Mouse (Mus musculus): Measurements from ENCODE around the gene Emid1. TPM values are rescaled to one million over a fixed set of nuclear protein-coding genes. Genes with fewer than 3 reads are reported as not detected.

Gene Emid1
- polyA plus RNA-seq, 1 experiment from 2014 or later: 13.0 TPM

- Histone ChIP-seq H3K27ac (ENCODE audit: low read depth, low read length) (no peak overlapping the region), H3K9me3 (replicated peaks; ENCODE audit: control insufficient read depth, low read length) (no peaks in the 10 kb centered on the region), H3K4me1 (ENCODE audit: control insufficient read depth, insufficient read depth, low read length) (no peaks in the 10 kb centered on the region), H3K4me2 (ENCODE audit: low read length) (no peak overlapping the region), H3K9ac (ENCODE audit: low read length) (no peak overlapping the region), H3K4me3 (ENCODE audit: low read depth, low read length) (no peak overlapping the region), H3K36me3 (ENCODE audit: control insufficient read depth, insufficient read depth, low read length) (peaks cover 14% of the 10 kb centered on the region), H3K27me3 (replicated peaks; ENCODE audit: control insufficient read depth, insufficient read depth, low read length) (no peaks in the 10 kb centered on the region)
- no peak for DNase-seq (ENCODE audit: low spot score)
- 79% methylated on average over 8 of the region's 8 CpGs for WGBS
- no peak for ATAC-seq
Measured at GRCm38 (mm10) chr11:5109441-5109840, 42.6 kb downstream of the Emid1 start.

- DNase-seq (ENCODE audit: low spot score): no peak
- H3K9ac ChIP-seq (ENCODE audit: low read length): no peak overlapping the region
- H3K4me3 ChIP-seq (ENCODE audit: low read depth, low read length): no peak overlapping the region
Measured at GRCm38 (mm10) chr11:5103986-5104509, 48.0 kb downstream of the Emid1 start.

DNA sequence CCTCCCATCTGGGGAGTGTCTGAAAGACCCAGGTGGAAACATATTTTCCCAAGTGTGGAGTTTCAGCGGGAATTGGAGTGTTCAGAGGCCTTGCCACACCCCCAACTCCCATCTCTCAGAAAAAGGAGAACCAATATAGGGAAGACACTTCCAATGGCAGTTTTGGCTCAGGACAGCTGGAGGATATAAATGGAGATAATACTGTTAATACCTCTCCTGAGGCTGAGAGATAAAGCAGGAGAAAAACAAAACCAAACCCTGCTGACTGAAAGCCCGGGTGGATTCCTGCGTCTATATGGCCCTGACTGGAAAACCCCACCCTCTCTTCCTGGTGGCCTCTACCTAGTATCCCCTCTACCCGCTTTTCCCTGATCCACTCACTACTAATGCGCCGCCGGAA lies 49.7 kb downstream of the Emid1 start:
- Histone ChIP-seq H3K4me2 (ENCODE audit: low read length) (no peak overlapping the region), H3K9me3 (replicated peaks; ENCODE audit: control insufficient read depth, low read length) (no peaks in the 10 kb centered on the region), H3K4me3 (ENCODE audit: low read depth, low read length) (no peak overlapping the region), H3K36me3 (ENCODE audit: control insufficient read depth, insufficient read depth, low read length) (peaks cover 18% of the 10 kb centered on the region), H3K9ac (ENCODE audit: low read length) (no peak overlapping the region), H3K4me1 (ENCODE audit: control insufficient read depth, insufficient read depth, low read length) (peaks cover 12% of the 10 kb centered on the region), H3K27me3 (replicated peaks; ENCODE audit: control insufficient read depth, insufficient read depth, low read length) (no peaks in the 10 kb centered on the region), H3K27ac (ENCODE audit: low read depth, low read length) (no peak overlapping the region)
- WGBS: 91% methylated on average over 7 of the region's 7 CpGs
- DNase-seq (ENCODE audit: low spot score) (no peak), ATAC-seq (no peak)

More at GRCm38 (mm10) chr11:5103986-5104509, 48.0 kb downstream of the Emid1 start:
- WGBS: 97% methylated on average over 4 of the region's 4 CpGs
- Histone ChIP-seq H3K27me3 (replicated peaks; ENCODE audit: control insufficient read depth, insufficient read depth, low read length) (no peaks in the 10 kb centered on the region), H3K4me2 (ENCODE audit: low read length) (no peak overlapping the region), H3K36me3 (ENCODE audit: control insufficient read depth, insufficient read depth, low read length) (peaks cover 18% of the 10 kb centered on the region), H3K4me1 (ENCODE audit: control insufficient read depth, insufficient read depth, low read length) (peaks cover 10% of the 10 kb centered on the region), H3K9me3 (replicated peaks; ENCODE audit: control insufficient read depth, low read length) (no peaks in the 10 kb centered on the region), H3K27ac (ENCODE audit: low read depth, low read length) (no peak overlapping the region)
- ATAC-seq: no peak

- no peaks in the 10 kb centered on the region for H3K9me3 ChIP-seq (replicated peaks; ENCODE audit: control insufficient read depth, low read length)
- peaks cover 20% of the 10 kb centered on the region for H3K4me1 ChIP-seq (ENCODE audit: control insufficient read depth, insufficient read depth, low read length)
- 88% methylated on average over 6 of the region's 6 CpGs for WGBS
- ATAC-seq: no peak
- H3K4me2 ChIP-seq (ENCODE audit: low read length): no peak overlapping the region
- no peak overlapping the region for H3K9ac ChIP-seq (ENCODE audit: low read length)
- H3K27me3 ChIP-seq (replicated peaks; ENCODE audit: control insufficient read depth, insufficient read depth, low read length): no peaks in the 10 kb centered on the region
- no peak overlapping the region for H3K27ac ChIP-seq (ENCODE audit: low read depth, low read length)
- H3K4me3 ChIP-seq (ENCODE audit: low read depth, low read length): no peak overlapping the region
- peaks cover 18% of the 10 kb centered on the region for H3K36me3 ChIP-seq (ENCODE audit: control insufficient read depth, insufficient read depth, low read length)
- no peak for DNase-seq (ENCODE audit: low spot score)
Measured at GRCm38 (mm10) chr11:5101641-5102040, 50.4 kb downstream of the Emid1 start.

GRCm38 (mm10) chr11:5100801-5101200 lies 51.3 kb downstream of the Emid1 start:
- no peak overlapping the region for H3K27ac ChIP-seq (ENCODE audit: low read depth, low read length)

GRCm38 (mm10) chr11:5100283-5100682 lies 51.8 kb downstream of the Emid1 start:
- H3K4me2 ChIP-seq (ENCODE audit: low read length): peak overlapping the region; percentile 71
- no peaks in the 10 kb centered on the region for H3K27me3 ChIP-seq (replicated peaks; ENCODE audit: control insufficient read depth, insufficient read depth, low read length)
- no peaks in the 10 kb centered on the region for H3K9me3 ChIP-seq (replicated peaks; ENCODE audit: control insufficient read depth, low read length)
- H3K9ac ChIP-seq (ENCODE audit: low read length): peak overlapping the region; percentile 89
- peak overlapping the region; percentile 97 for H3K27ac ChIP-seq (ENCODE audit: low read depth, low read length)
- ATAC-seq (peak; percentile 7; the same call in 1 of the 2 replicates), DNase-seq (ENCODE audit: low spot score) (no peak)
- WGBS: 2% methylated on average over 7 of the region's 7 CpGs
- H3K36me3 ChIP-seq (ENCODE audit: control insufficient read depth, insufficient read depth, low read length): peaks cover 12% of the 10 kb centered on the region
- H3K4me1 ChIP-seq (ENCODE audit: control insufficient read depth, insufficient read depth, low read length): peaks cover 24% of the 10 kb centered on the region
- peak overlapping the region; percentile 88 for H3K4me3 ChIP-seq (ENCODE audit: low read depth, low read length)

More at GRCm38 (mm10) chr11:5100801-5101200, 51.3 kb downstream of the Emid1 start:
- peak overlapping the region; percentile 71 for H3K4me2 ChIP-seq (ENCODE audit: low read length)
- ATAC-seq: no peak
- peaks cover 17% of the 10 kb centered on the region for H3K36me3 ChIP-seq (ENCODE audit: control insufficient read depth, insufficient read depth, low read length)
- no peaks in the 10 kb centered on the region for H3K27me3 ChIP-seq (replicated peaks; ENCODE audit: control insufficient read depth, insufficient read depth, low read length)
- WGBS: 55% methylated on average over 5 of the region's 5 CpGs
- H3K4me3 ChIP-seq (ENCODE audit: low read depth, low read length): peak overlapping the region; percentile 88; the same call in 1 of the 2 replicates
- H3K9ac ChIP-seq (ENCODE audit: low read length): peak overlapping the region; percentile 13; the same call in 1 of the 2 replicates
- H3K4me1 ChIP-seq (ENCODE audit: control insufficient read depth, insufficient read depth, low read length): peaks cover 24% of the 10 kb centered on the region
- no peaks in the 10 kb centered on the region for H3K9me3 ChIP-seq (replicated peaks; ENCODE audit: control insufficient read depth, low read length)
- DNase-seq (ENCODE audit: low spot score): no peak

DNA sequence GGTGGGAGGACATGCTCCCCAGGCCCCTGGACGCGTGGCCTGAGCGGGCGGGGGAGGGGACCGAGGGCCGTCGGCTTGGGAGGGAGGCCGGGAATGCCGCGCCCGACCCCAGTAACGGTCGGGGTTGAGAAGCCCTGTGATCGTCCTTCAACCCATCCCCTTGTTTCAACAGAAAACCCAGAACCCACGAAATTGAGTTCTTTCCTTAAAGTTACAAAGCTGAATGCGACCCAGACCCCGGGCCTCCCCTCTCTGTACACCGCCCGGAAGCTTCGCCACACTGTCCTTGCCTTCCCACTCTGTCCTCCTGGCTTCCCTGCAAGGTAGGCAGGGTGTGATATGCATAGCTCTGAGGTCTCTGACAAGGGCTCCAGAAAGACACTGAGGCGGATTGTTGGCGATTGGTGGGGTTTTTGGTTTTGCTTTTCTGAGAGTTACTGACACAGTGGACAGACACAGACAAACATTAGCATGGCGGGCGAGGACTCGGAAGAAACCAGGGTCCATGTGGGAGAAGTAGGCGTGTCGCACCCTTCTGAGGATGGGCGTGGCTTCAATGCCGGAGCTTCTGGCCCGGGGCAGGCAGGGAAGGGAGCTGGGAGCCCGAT lies 52.4 kb downstream of the Emid1 start:
- H3K9me3 ChIP-seq (replicated peaks; ENCODE audit: control insufficient read depth, low read length): no peaks in the 10 kb centered on the region
- H3K27ac ChIP-seq (ENCODE audit: low read depth, low read length): peak overlapping the region; percentile 97
- under 1% methylated on average over 28 of the region's 31 CpGs for WGBS
- peak overlapping the region; percentile 88 for H3K4me3 ChIP-seq (ENCODE audit: low read depth, low read length)
- peak overlapping the region; percentile 89 for H3K9ac ChIP-seq (ENCODE audit: low read length)
- H3K4me2 ChIP-seq (ENCODE audit: low read length): peak overlapping the region; percentile 71
- peaks cover 6% of the 10 kb centered on the region; the same call in 1 of the 2 replicates for H3K36me3 ChIP-seq (ENCODE audit: control insufficient read depth, insufficient read depth, low read length)
- H3K4me1 ChIP-seq (ENCODE audit: control insufficient read depth, insufficient read depth, low read length): peaks cover 24% of the 10 kb centered on the region
- DNase-seq (ENCODE audit: low spot score) (peak; percentile 90), ATAC-seq (peak; percentile 74)
- H3K27me3 ChIP-seq (replicated peaks; ENCODE audit: control insufficient read depth, insufficient read depth, low read length): no peaks in the 10 kb centered on the region

DNA sequence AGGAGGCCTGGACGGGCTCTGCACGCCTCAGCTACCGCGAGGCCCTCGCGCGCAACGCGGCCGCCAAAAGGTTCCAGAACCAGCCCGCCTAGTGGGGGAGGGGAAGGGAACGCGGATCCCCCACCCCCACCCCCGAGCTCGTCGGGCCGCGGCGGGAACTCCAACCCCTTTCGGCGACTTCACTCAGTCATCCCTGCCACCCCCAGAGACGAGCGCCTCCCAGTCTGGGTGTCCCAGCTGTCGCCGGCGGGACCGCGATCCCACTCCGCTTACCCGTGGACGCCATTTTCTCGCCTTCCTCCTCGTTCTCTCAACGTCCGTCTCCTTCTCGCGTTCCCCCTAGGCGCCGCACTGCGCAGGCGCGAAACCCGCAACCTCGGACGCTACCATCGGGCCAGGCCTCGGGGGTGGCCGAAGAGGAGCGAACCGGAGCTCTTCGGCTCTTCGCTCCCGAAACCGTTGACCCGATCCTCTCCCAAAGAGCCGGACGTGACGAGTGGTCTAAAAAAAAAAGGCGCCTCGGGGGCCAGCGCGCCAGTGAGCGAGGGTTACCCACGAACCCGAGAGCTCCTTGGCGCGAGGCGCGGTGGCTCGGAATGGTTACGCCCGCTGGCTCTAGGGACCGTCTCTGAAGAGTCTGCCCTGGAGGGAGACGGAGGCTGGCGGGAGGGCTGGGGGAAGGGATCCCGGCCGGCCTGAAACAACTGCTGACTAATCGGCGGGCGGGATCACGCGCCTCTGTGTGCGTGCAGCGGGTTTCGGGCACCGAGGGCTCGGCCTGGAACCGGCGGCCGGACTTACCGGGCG lies 53.1 kb downstream of the Emid1 start, which contains the start of the genes Rhbdd3 and Ewsr1:
TSS of gene Rhbdd3 (plus strand) at position 191 of the 807 bp plus-strand sequence.
TSS of gene Ewsr1 (minus strand) at position 531 of the 807 bp plus-strand sequence.
- WGBS: under 1% methylated on average over 91 of the region's 92 CpGs
- DNase-seq (ENCODE audit: low spot score) (peak; percentile 97), ATAC-seq (peak; percentile 91)
- Histone ChIP-seq H3K4me2 (ENCODE audit: low read length) (peak within 1 kb of the TSS; percentile 85), H3K4me1 (ENCODE audit: control insufficient read depth, insufficient read depth, low read length) (peaks cover 24% of the 10 kb centered on the region), H3K9ac (ENCODE audit: low read length) (peak within 1 kb of the TSS; percentile 89), H3K4me3 (ENCODE audit: low read depth, low read length) (peak within 1 kb of the TSS; percentile 88), H3K9me3 (replicated peaks; ENCODE audit: control insufficient read depth, low read length) (no peaks in the 10 kb centered on the region), H3K27me3 (replicated peaks; ENCODE audit: control insufficient read depth, insufficient read depth, low read length) (no peaks in the 10 kb centered on the region), H3K36me3 (ENCODE audit: control insufficient read depth, insufficient read depth, low read length) (0 out of 2 replicates have a peak, but pooled peaks cover 4% of the 10 kb centered on the region), H3K27ac (ENCODE audit: low read depth, low read length) (peak within 1 kb of the TSS; percentile 97)
